Mouse (Mus musculus): Measurements from ENCODE around the gene Sf3b3. TPM values are rescaled to one million over a fixed set of nuclear protein-coding genes. Genes with fewer than 3 reads are reported as not detected.

The Sf3b3 gene
- polyA plus RNA-seq, 1 experiment from 2014 or later, result 106 TPM

DNA sequence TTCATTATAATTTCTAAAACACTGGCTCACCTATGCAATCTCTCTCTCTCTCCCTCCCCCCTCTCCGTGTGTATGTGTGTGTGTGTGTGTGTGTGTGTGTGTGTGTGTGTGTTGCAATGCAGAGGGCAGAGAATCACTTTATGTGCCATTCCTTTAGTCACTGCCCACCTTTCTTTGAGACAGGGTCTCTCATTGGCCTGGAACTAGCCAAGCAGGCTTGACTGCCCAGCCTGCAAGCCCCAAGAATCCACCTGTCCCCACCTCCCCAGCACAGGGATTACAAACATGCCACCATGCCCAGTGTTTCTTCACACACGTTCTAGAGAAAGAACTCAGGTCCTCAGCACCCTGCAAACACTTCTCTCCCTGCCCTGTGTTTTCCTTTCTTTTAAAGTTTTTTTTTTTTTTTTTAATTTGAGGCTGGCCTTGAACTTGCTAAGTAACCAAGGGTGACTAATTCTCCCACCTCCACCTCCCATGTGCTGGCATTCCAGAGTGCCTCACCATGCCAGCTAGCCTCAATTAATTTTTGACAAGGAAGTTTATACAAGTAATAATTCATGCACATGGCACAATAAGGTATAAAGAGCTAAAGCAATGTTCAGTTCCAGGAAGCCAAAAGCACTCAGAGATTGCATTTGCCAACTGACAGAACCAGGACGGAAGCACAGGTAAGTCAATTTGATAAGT is 41.6 kb downstream of the Sf3b3 start:
- Histone ChIP-seq H3K9me3 (replicated peaks) (no peaks in the 10 kb centered on the region), H3K4me2 (no peak overlapping the region), H3K4me3 (no peak overlapping the region), H3K27ac (ENCODE audit: poor library complexity, severe bottlenecking) (no peak overlapping the region), H3K4me1 (replicated peaks) (peaks cover 23% of the 10 kb centered on the region), H3K27me3 (replicated peaks) (0 out of 2 replicates have a peak, but pooled peaks cover 3% of the 10 kb centered on the region), H3K36me3 (peaks cover 13% of the 10 kb centered on the region), H3K9ac (no peak overlapping the region)
- no peak for ATAC-seq (ENCODE audit: insufficient number of reproducible peaks, low FRiP score)
- WGBS, result 50% methylated on average over 3 of the region's 3 CpGs

DNA sequence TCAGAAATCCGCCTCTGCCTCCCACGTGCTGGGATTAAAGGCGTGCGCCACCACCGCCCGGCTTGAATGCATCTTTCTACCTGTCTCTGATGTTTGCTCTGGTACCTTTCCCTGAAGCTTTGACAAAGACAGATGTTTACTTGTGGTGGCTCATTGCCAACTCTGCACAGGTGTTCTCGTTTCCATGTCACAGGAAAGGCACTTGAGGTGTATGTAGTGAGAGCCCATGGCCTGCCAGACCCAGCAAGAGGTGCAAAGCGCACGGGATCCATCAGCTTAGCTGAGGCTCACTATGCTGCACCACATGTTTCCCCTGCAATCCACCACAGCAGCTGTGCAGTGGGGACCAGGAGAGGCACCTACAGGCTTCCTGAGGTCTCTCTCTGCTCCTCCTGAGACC is 42.7 kb downstream of the Sf3b3 start:
- Histone ChIP-seq H3K4me1 (replicated peaks) (peaks cover 12% of the 10 kb centered on the region), H3K9ac (no peak overlapping the region), H3K4me3 (no peak overlapping the region), H3K36me3 (peaks cover 2% of the 10 kb centered on the region; the same call in 1 of the 2 replicates), H3K4me2 (no peak overlapping the region), H3K27me3 (replicated peaks) (0 out of 2 replicates have a peak, but pooled peaks cover 3% of the 10 kb centered on the region), H3K9me3 (replicated peaks) (no peaks in the 10 kb centered on the region), H3K27ac (ENCODE audit: poor library complexity, severe bottlenecking) (no peak overlapping the region)
- 83% methylated on average over 9 of the region's 9 CpGs for WGBS
- ATAC-seq (ENCODE audit: insufficient number of reproducible peaks, low FRiP score), result no peak

DNA sequence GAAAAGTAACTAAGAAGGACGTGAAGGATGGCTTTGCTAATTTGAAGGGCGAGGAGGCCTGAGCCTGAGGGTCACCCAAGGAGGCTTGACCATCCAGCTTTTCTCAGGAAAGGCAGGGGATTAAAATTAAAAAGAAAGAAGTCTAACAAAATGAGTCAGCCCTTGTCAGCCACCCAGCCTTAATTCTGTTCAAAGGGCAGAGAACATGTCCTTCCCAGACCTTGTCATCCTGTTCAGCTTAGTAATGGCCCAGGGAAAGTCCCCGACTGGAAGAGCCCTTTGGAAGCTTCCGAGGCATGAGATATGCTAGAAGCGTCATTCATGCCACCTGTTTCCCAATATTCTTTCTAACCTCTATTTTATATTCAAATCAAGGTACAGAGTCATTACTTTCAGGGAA is 43.6 kb downstream of the Sf3b3 start:
- Histone ChIP-seq H3K9ac (no peak overlapping the region), H3K9me3 (replicated peaks) (no peaks in the 10 kb centered on the region), H3K36me3 (no peaks in the 10 kb centered on the region), H3K4me3 (no peak overlapping the region), H3K27ac (ENCODE audit: poor library complexity, severe bottlenecking) (no peak overlapping the region), H3K27me3 (replicated peaks) (0 out of 2 replicates have a peak, but pooled peaks cover 3% of the 10 kb centered on the region), H3K4me2 (no peak overlapping the region), H3K4me1 (replicated peaks) (peaks cover 4% of the 10 kb centered on the region; the same call in 1 of the 2 replicates)
- ATAC-seq (ENCODE audit: insufficient number of reproducible peaks, low FRiP score), result no peak
- 83% methylated on average over 5 of the region's 5 CpGs for WGBS

DNA sequence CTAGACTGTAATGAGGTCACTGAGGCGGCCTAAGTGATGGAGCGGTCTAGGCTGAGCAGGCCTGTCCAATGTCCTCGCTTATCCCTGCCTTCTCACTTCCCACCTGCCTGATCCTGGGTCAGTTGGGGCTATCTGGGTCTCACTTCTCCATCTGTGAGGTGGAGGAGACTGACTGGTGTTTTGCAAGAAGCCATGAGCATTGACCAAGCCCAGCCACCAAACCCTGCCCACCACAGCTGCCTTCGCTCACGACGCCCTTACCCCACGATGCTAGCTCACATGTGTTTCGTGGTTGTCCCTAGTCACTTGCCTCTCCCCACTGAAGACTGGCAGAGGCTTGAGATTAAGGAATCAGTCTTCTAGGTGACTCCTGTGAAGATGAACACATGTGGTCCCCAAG is 49.5 kb downstream of the Sf3b3 start:
- Histone ChIP-seq H3K9me3 (replicated peaks) (peaks cover 11% of the 10 kb centered on the region), H3K9ac (no peak overlapping the region), H3K4me3 (no peak overlapping the region), H3K4me2 (no peak overlapping the region), H3K27me3 (replicated peaks) (0 out of 2 replicates have a peak, but pooled peaks cover 3% of the 10 kb centered on the region), H3K27ac (ENCODE audit: poor library complexity, severe bottlenecking) (no peak overlapping the region), H3K36me3 (no peaks in the 10 kb centered on the region), H3K4me1 (replicated peaks) (peaks cover 12% of the 10 kb centered on the region)
- WGBS, result 85% methylated on average over 8 of the region's 8 CpGs
- ATAC-seq (ENCODE audit: insufficient number of reproducible peaks, low FRiP score), result no peak

DNA sequence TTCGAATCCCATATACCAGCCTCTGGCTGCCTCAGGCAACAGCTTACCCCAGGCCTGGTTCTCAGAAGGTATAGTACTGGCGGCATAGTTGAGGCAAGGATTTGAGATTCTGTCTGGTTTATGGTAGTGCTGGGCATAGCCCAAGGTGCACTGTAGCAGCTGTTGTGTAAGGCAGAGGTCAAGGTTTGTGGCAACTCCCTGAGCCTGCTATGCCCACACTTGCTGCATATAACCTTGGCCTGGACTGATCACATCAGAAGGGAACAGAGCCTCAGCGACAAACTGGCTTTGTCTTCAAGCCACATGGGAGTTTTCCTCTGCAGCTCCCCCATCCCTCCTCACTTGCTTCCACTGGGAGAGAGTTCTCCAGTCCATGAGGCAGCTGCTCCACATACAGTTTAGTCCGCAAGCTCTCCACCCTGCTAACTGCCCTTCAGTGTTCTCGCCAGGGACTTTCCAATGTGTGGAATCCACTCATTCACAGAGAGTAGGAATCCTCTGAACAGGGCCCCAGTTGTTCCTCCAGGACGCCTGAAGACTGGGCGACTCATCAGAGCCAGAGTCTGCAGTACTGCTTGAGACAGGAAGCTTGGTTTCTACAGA is 52.1 kb downstream of the Sf3b3 start:
- Histone ChIP-seq H3K9me3 (replicated peaks) (peaks cover 11% of the 10 kb centered on the region), H3K4me1 (replicated peaks) (peaks cover 9% of the 10 kb centered on the region), H3K4me2 (no peak overlapping the region), H3K27ac (ENCODE audit: poor library complexity, severe bottlenecking) (no peak overlapping the region), H3K9ac (no peak overlapping the region), H3K27me3 (replicated peaks) (no peaks in the 10 kb centered on the region), H3K4me3 (no peak overlapping the region), H3K36me3 (no peaks in the 10 kb centered on the region)
- ATAC-seq (ENCODE audit: insufficient number of reproducible peaks, low FRiP score), result no peak
- WGBS, result 83% methylated on average over 7 of the region's 7 CpGs

DNA sequence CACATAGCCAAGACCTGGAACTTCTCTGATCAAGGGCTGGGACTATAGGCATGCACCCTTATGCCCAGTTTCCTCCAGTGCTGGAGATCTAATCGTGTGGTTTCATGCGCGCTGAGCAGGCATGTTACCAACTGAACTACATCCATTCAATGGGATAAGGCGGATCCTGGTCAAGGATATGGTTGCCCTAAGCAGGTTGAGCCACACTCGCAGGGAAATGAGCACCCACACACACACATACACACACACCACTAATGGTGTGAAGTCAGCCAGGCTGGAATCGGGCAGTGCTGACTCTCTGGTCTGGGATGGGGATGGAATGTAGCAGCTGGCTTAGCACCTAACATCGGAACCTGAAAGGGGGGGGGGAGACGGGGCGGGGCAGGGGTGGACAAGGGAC is 52.7 kb downstream of the Sf3b3 start:
- H3K9ac ChIP-seq, result no peak overlapping the region
- peaks cover 11% of the 10 kb centered on the region for H3K9me3 ChIP-seq (replicated peaks)
- ATAC-seq (ENCODE audit: insufficient number of reproducible peaks, low FRiP score), result no peak
- H3K36me3 ChIP-seq, result no peaks in the 10 kb centered on the region
- peaks cover 9% of the 10 kb centered on the region for H3K4me1 ChIP-seq (replicated peaks)
- H3K27ac ChIP-seq (ENCODE audit: poor library complexity, severe bottlenecking), result no peak overlapping the region
- H3K27me3 ChIP-seq (replicated peaks), result no peaks in the 10 kb centered on the region
- WGBS, result 90% methylated on average over 9 of the region's 9 CpGs
- H3K4me2 ChIP-seq, result no peak overlapping the region
- no peak overlapping the region for H3K4me3 ChIP-seq

DNA sequence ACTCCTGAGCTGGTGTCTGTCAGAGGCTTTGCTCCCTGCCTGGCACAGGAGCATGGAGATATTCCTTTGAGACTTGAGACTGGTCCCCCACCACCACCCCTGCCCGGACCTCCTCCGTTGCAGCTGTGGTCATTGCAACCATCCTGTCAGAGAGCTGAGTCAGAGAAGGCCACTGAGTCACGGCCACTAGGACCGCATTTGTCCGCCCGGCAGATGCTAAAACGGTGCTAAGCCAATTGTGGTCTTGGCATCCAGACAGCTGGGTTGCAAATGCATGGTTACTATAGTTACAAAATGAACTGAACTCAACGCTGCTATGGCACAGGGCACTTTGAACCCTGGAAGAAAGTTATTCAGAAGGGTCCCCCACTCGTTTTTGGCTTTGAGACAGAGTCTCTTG is 53.1 kb downstream of the Sf3b3 start:
- no peak for ATAC-seq (ENCODE audit: insufficient number of reproducible peaks, low FRiP score)
- Histone ChIP-seq H3K4me2 (no peak overlapping the region), H3K9me3 (replicated peaks) (peaks cover 11% of the 10 kb centered on the region), H3K4me1 (replicated peaks) (peaks cover 9% of the 10 kb centered on the region), H3K27me3 (replicated peaks) (no peaks in the 10 kb centered on the region), H3K4me3 (no peak overlapping the region), H3K9ac (no peak overlapping the region), H3K27ac (ENCODE audit: poor library complexity, severe bottlenecking) (no peak overlapping the region), H3K36me3 (no peaks in the 10 kb centered on the region)
- WGBS, result 79% methylated on average over 9 of the region's 9 CpGs

DNA sequence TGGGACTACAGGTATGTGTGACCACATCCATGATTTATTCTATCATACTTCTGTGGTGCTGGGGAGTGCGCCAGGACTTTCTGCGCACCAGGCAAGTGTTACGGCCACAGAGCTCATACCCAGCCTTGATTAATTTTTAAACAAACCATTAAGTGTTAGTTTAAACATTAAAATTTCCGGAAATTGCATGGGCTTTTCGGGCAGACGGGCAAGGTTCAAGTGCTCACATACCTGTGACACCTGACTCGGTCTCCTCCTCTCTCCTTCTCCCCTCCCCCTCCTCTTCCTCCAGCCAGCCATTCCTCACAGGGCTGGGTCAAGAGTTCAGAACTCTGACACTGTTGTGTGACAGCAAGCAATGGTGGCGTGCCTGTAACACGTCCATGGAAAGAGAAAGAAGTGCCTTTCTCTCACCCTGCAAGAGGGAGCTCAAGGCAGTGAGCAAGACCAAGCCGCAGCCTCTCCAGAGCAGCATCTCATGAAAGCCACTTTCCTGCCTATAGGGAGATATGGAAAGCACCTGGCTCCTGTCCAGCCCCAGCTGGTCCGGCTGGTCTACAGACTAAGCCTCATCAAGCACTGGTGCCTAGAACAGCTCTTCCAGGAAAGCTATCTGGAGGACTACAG is 53.9 kb downstream of the Sf3b3 start:
- no peak overlapping the region for H3K4me2 ChIP-seq
- 66% methylated on average over 11 of the region's 11 CpGs for WGBS
- no peaks in the 10 kb centered on the region for H3K27me3 ChIP-seq (replicated peaks)
- H3K9ac ChIP-seq, result no peak overlapping the region
- H3K4me1 ChIP-seq (replicated peaks), result peaks cover 9% of the 10 kb centered on the region
- no peak overlapping the region for H3K4me3 ChIP-seq
- no peaks in the 10 kb centered on the region for H3K36me3 ChIP-seq
- H3K27ac ChIP-seq (ENCODE audit: poor library complexity, severe bottlenecking), result no peak overlapping the region
- ATAC-seq (ENCODE audit: insufficient number of reproducible peaks, low FRiP score), result no peak
- peaks cover 11% of the 10 kb centered on the region for H3K9me3 ChIP-seq (replicated peaks)

DNA sequence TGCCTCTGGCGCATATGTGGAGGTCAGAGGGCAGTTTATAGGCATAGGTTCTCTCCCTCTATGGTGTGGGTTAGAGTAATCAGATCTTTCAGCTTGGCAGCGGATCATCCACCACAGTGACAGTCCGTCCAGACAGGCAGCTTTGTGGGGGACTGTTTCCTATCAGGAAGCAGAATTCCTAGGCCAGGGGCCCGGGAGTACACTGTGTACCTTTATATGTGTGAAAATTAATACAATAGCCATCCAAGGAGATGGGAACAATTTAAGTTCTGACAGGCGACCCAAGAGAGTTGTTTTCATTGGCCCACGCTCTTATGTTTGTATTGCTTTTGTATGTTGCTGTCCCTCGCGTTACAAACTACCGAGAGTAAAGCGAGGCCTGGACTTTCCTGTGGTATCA is 55.4 kb downstream of the Sf3b3 start:
- peaks cover 9% of the 10 kb centered on the region for H3K4me1 ChIP-seq (replicated peaks)
- no peaks in the 10 kb centered on the region for H3K27me3 ChIP-seq (replicated peaks)
- H3K4me2 ChIP-seq, result no peak overlapping the region
- no peak for ATAC-seq (ENCODE audit: insufficient number of reproducible peaks, low FRiP score)
- no peak overlapping the region for H3K9ac ChIP-seq
- H3K4me3 ChIP-seq, result no peak overlapping the region
- no peak overlapping the region for H3K27ac ChIP-seq (ENCODE audit: poor library complexity, severe bottlenecking)
- H3K36me3 ChIP-seq, result no peaks in the 10 kb centered on the region
- peaks cover 11% of the 10 kb centered on the region for H3K9me3 ChIP-seq (replicated peaks)
- 74% methylated on average over 10 of the region's 10 CpGs for WGBS

DNA sequence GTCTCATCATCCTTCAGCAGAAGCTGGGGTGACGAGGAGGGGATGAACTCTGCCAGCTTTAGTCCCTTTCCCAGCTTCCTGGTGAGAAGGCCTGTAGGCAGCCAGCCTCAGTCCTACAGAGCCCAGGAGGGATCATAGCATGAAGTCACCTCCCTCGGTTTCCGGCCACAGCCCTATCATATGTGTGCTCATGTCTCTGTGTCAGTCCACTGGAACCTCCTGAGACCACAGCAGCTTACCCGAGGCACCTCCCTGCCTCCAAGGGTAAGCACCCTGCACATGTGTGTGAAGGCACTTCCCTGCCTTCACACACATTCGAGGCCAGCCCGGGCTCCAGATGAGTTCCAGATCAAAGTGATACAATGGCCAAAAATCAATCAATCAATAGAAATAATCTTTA is 56.3 kb downstream of the Sf3b3 start:
- H3K9me3 ChIP-seq (replicated peaks), result peaks cover 3% of the 10 kb centered on the region; the same call in 1 of the 2 replicates
- H3K9ac ChIP-seq, result no peak overlapping the region
- 52% methylated on average over 6 of the region's 6 CpGs for WGBS
- no peaks in the 10 kb centered on the region for H3K36me3 ChIP-seq
- H3K4me1 ChIP-seq (replicated peaks), result peaks cover 9% of the 10 kb centered on the region
- H3K4me3 ChIP-seq, result no peak overlapping the region
- H3K4me2 ChIP-seq, result no peak overlapping the region
- ATAC-seq (ENCODE audit: insufficient number of reproducible peaks, low FRiP score), result no peak
- H3K27ac ChIP-seq (ENCODE audit: poor library complexity, severe bottlenecking), result no peak overlapping the region
- no peaks in the 10 kb centered on the region for H3K27me3 ChIP-seq (replicated peaks)

DNA sequence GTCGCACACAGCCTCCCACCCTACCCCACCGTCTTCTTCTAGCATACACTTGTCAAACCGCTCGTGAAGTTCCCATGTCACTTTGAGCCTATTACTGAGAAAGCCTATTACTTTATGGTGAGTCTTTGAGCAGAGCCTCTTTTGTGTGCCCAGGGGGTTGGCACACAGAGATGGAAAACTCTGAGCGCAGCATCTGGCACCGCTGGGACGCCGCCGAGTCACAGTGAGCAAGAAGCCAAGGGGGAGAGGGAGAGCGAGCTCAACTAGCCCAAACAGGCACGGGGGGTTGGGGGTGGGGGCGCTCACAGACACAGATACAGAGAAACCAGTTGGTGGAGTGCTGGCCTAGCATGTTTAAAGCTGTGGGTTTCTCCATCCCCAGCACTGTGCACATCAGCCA is 57.0 kb downstream of the Sf3b3 start:
- no peak overlapping the region for H3K4me2 ChIP-seq
- H3K4me1 ChIP-seq (replicated peaks), result peaks cover 9% of the 10 kb centered on the region
- no peak overlapping the region for H3K4me3 ChIP-seq
- no peak overlapping the region for H3K9ac ChIP-seq
- H3K27me3 ChIP-seq (replicated peaks), result no peaks in the 10 kb centered on the region
- ATAC-seq (ENCODE audit: insufficient number of reproducible peaks, low FRiP score), result no peak
- H3K36me3 ChIP-seq, result no peaks in the 10 kb centered on the region
- no peaks in the 10 kb centered on the region for H3K9me3 ChIP-seq (replicated peaks)
- H3K27ac ChIP-seq (ENCODE audit: poor library complexity, severe bottlenecking), result no peak overlapping the region
- WGBS, result 53% methylated on average over 12 of the region's 12 CpGs
